Mouse (Mus musculus): ENCODE results near the gene Arfgef2. TPM values are rescaled to one million over a fixed set of nuclear protein-coding genes. Genes with fewer than 3 reads are reported as not detected.

The Arfgef2 gene
- polyA plus RNA-seq, 1 experiment from 2014 or later: 4.1 TPM

GRCm38 (mm10) chr2:166820844-166821243 is 15.5 kb downstream of the Arfgef2 start:
- ATAC-seq (ENCODE audit: low read depth): no peak
- Histone ChIP-seq H3K36me3 (ENCODE audit: control insufficient read depth, insufficient read depth) (no peaks in the 10 kb centered on the region), H3K9me3 (replicated peaks; ENCODE audit: control insufficient read depth, low read length) (no peaks in the 10 kb centered on the region), H3K27ac (ENCODE audit: low read length) (no peak overlapping the region), H3K4me3 (ENCODE audit: low read depth, low read length) (no peak overlapping the region), H3K4me2 (ENCODE audit: low read depth, low read length) (no peak overlapping the region), H3K27me3 (ENCODE audit: control insufficient read depth, insufficient read depth, low read depth, low read length) (no peaks in the 10 kb centered on the region), H3K9ac (ENCODE audit: low read depth, low read length) (no peak overlapping the region), H3K4me1 (ENCODE audit: control insufficient read depth, low read depth, low read length) (peaks cover 19% of the 10 kb centered on the region)
- 16% methylated on average over 2 of the region's 2 CpGs for WGBS (ENCODE audit: insufficient replicate concordance)

- H3K9me3 ChIP-seq (replicated peaks; ENCODE audit: control insufficient read depth, low read length): no peaks in the 10 kb centered on the region
- ATAC-seq (ENCODE audit: low read depth): 0 out of 2 replicates have a peak, but pooled peaks have one; percentile 10
- no peak overlapping the region for H3K9ac ChIP-seq (ENCODE audit: low read depth, low read length)
- no peak overlapping the region for H3K27ac ChIP-seq (ENCODE audit: low read length)
- H3K36me3 ChIP-seq (ENCODE audit: control insufficient read depth, insufficient read depth): no peaks in the 10 kb centered on the region
- no peak overlapping the region for H3K4me2 ChIP-seq (ENCODE audit: low read depth, low read length)
- H3K4me3 ChIP-seq (ENCODE audit: low read depth, low read length): no peak overlapping the region
- H3K4me1 ChIP-seq (ENCODE audit: control insufficient read depth, low read depth, low read length): peaks cover 19% of the 10 kb centered on the region
- 51% methylated on average over 3 of the region's 3 CpGs for whole genome bisulfite sequencing (ENCODE audit: insufficient replicate concordance)
- H3K27me3 ChIP-seq (ENCODE audit: control insufficient read depth, insufficient read depth, low read depth, low read length): no peaks in the 10 kb centered on the region
Observed at GRCm38 (mm10) chr2:166821406-166821805, 16.0 kb downstream of the Arfgef2 start.

GRCm38 (mm10) chr2:166822119-166822826 is 16.9 kb downstream of the Arfgef2 start:
- no peak overlapping the region for H3K9ac ChIP-seq (ENCODE audit: low read depth, low read length)
- H3K4me2 ChIP-seq (ENCODE audit: low read depth, low read length): no peak overlapping the region
- H3K27me3 ChIP-seq (ENCODE audit: control insufficient read depth, insufficient read depth, low read depth, low read length): no peaks in the 10 kb centered on the region
- no peak overlapping the region for H3K27ac ChIP-seq (ENCODE audit: low read length)
- 38% methylated on average over 10 of the region's 10 CpGs for WGBS (ENCODE audit: insufficient replicate concordance)
- peaks cover 19% of the 10 kb centered on the region for H3K4me1 ChIP-seq (ENCODE audit: control insufficient read depth, low read depth, low read length)
- no peaks in the 10 kb centered on the region for H3K36me3 ChIP-seq (ENCODE audit: control insufficient read depth, insufficient read depth)
- no peak overlapping the region for H3K4me3 ChIP-seq (ENCODE audit: low read depth, low read length)
- ATAC-seq (ENCODE audit: low read depth): peak; percentile 27; the same call in 1 of the 2 replicates
- H3K9me3 ChIP-seq (replicated peaks; ENCODE audit: control insufficient read depth, low read length): no peaks in the 10 kb centered on the region

- H3K4me2 ChIP-seq (ENCODE audit: low read depth, low read length): no peak overlapping the region
- no peak overlapping the region for H3K4me3 ChIP-seq (ENCODE audit: low read depth, low read length)
- H3K9me3 ChIP-seq (replicated peaks; ENCODE audit: control insufficient read depth, low read length): no peaks in the 10 kb centered on the region
- peaks cover 19% of the 10 kb centered on the region for H3K4me1 ChIP-seq (ENCODE audit: control insufficient read depth, low read depth, low read length)
- 73% methylated on average over 2 of the region's 2 CpGs for WGBS (ENCODE audit: insufficient replicate concordance)
- H3K36me3 ChIP-seq (ENCODE audit: control insufficient read depth, insufficient read depth): no peaks in the 10 kb centered on the region
- no peaks in the 10 kb centered on the region for H3K27me3 ChIP-seq (ENCODE audit: control insufficient read depth, insufficient read depth, low read depth, low read length)
- no peak overlapping the region for H3K9ac ChIP-seq (ENCODE audit: low read depth, low read length)
- no peak overlapping the region for H3K27ac ChIP-seq (ENCODE audit: low read length)
- no peak for ATAC-seq (ENCODE audit: low read depth)
Observed at GRCm38 (mm10) chr2:166822901-166823300, 17.5 kb downstream of the Arfgef2 start.

GRCm38 (mm10) chr2:166824386-166824785 is 19.0 kb downstream of the Arfgef2 start:
- H3K27me3 ChIP-seq (ENCODE audit: control insufficient read depth, insufficient read depth, low read depth, low read length): no peaks in the 10 kb centered on the region
- 67% methylated on average over 5 of the region's 5 CpGs for WGBS (ENCODE audit: insufficient replicate concordance)
- no peak overlapping the region for H3K9ac ChIP-seq (ENCODE audit: low read depth, low read length)
- no peak overlapping the region for H3K27ac ChIP-seq (ENCODE audit: low read length)
- no peak for ATAC-seq (ENCODE audit: low read depth)
- no peaks in the 10 kb centered on the region for H3K9me3 ChIP-seq (replicated peaks; ENCODE audit: control insufficient read depth, low read length)
- no peak overlapping the region for H3K4me2 ChIP-seq (ENCODE audit: low read depth, low read length)
- H3K36me3 ChIP-seq (ENCODE audit: control insufficient read depth, insufficient read depth): no peaks in the 10 kb centered on the region
- peaks cover 19% of the 10 kb centered on the region for H3K4me1 ChIP-seq (ENCODE audit: control insufficient read depth, low read depth, low read length)
- H3K4me3 ChIP-seq (ENCODE audit: low read depth, low read length): no peak overlapping the region

GRCm38 (mm10) chr2:166824998-166825397 is 19.6 kb downstream of the Arfgef2 start:
- Histone ChIP-seq H3K9me3 (replicated peaks; ENCODE audit: control insufficient read depth, low read length) (no peaks in the 10 kb centered on the region), H3K27ac (ENCODE audit: low read length) (no peak overlapping the region)
- no peak for ATAC-seq (ENCODE audit: low read depth)

GRCm38 (mm10) chr2:166826491-166827224 is 21.3 kb downstream of the Arfgef2 start:
- H3K4me1 ChIP-seq (ENCODE audit: control insufficient read depth, low read depth, low read length): peaks cover 10% of the 10 kb centered on the region
- H3K27ac ChIP-seq (ENCODE audit: low read length): no peak overlapping the region
- ATAC-seq (ENCODE audit: low read depth): no peak
- WGBS (ENCODE audit: insufficient replicate concordance): 64% methylated on average over 8 of the region's 8 CpGs
- H3K4me3 ChIP-seq (ENCODE audit: low read depth, low read length): no peak overlapping the region
- no peaks in the 10 kb centered on the region for H3K36me3 ChIP-seq (ENCODE audit: control insufficient read depth, insufficient read depth)
- no peak overlapping the region for H3K9ac ChIP-seq (ENCODE audit: low read depth, low read length)
- H3K4me2 ChIP-seq (ENCODE audit: low read depth, low read length): no peak overlapping the region
- no peaks in the 10 kb centered on the region for H3K27me3 ChIP-seq (ENCODE audit: control insufficient read depth, insufficient read depth, low read depth, low read length)
- H3K9me3 ChIP-seq (replicated peaks; ENCODE audit: control insufficient read depth, low read length): no peaks in the 10 kb centered on the region

More at GRCm38 (mm10) chr2:166824998-166825397, 19.6 kb downstream of the Arfgef2 start:
- Histone ChIP-seq H3K4me3 (ENCODE audit: low read depth, low read length) (no peak overlapping the region), H3K4me1 (ENCODE audit: control insufficient read depth, low read depth, low read length) (peaks cover 19% of the 10 kb centered on the region), H3K4me2 (ENCODE audit: low read depth, low read length) (no peak overlapping the region), H3K27me3 (ENCODE audit: control insufficient read depth, insufficient read depth, low read depth, low read length) (no peaks in the 10 kb centered on the region), H3K9ac (ENCODE audit: low read depth, low read length) (no peak overlapping the region), H3K36me3 (ENCODE audit: control insufficient read depth, insufficient read depth) (no peaks in the 10 kb centered on the region)
- 76% methylated on average over 5 of the region's 5 CpGs for WGBS (ENCODE audit: insufficient replicate concordance)

GRCm38 (mm10) chr2:166828306-166828705 is 22.9 kb downstream of the Arfgef2 start:
- Histone ChIP-seq H3K4me2 (ENCODE audit: low read depth, low read length) (no peak overlapping the region), H3K4me3 (ENCODE audit: low read depth, low read length) (no peak overlapping the region), H3K9me3 (replicated peaks; ENCODE audit: control insufficient read depth, low read length) (no peaks in the 10 kb centered on the region), H3K9ac (ENCODE audit: low read depth, low read length) (no peak overlapping the region), H3K27me3 (ENCODE audit: control insufficient read depth, insufficient read depth, low read depth, low read length) (no peaks in the 10 kb centered on the region), H3K4me1 (ENCODE audit: control insufficient read depth, low read depth, low read length) (peaks cover 2% of the 10 kb centered on the region; the same call in 1 of the 2 replicates), H3K36me3 (ENCODE audit: control insufficient read depth, insufficient read depth) (no peaks in the 10 kb centered on the region), H3K27ac (ENCODE audit: low read length) (no peak overlapping the region)
- WGBS (ENCODE audit: insufficient replicate concordance): 82% methylated on average over 12 of the region's 12 CpGs
- ATAC-seq (ENCODE audit: low read depth): no peak

- no peak overlapping the region for H3K27ac ChIP-seq (ENCODE audit: low read length)
- no peaks in the 10 kb centered on the region for H3K9me3 ChIP-seq (replicated peaks; ENCODE audit: control insufficient read depth, low read length)
- no peaks in the 10 kb centered on the region for H3K4me1 ChIP-seq (ENCODE audit: control insufficient read depth, low read depth, low read length)
- 81% methylated on average over 5 of the region's 5 CpGs for WGBS (ENCODE audit: insufficient replicate concordance)
- H3K36me3 ChIP-seq (ENCODE audit: control insufficient read depth, insufficient read depth): peaks cover 2% of the 10 kb centered on the region; the same call in 1 of the 2 replicates
- no peaks in the 10 kb centered on the region for H3K27me3 ChIP-seq (ENCODE audit: control insufficient read depth, insufficient read depth, low read depth, low read length)
- no peak overlapping the region for H3K9ac ChIP-seq (ENCODE audit: low read depth, low read length)
- no peak overlapping the region for H3K4me3 ChIP-seq (ENCODE audit: low read depth, low read length)
- no peak for ATAC-seq (ENCODE audit: low read depth)
- H3K4me2 ChIP-seq (ENCODE audit: low read depth, low read length): no peak overlapping the region
Observed at GRCm38 (mm10) chr2:166830350-166830749, 25.0 kb downstream of the Arfgef2 start.

All from liver, embryonic 16.5 days (tissue).